Mouse (Mus musculus) midbrain, embryonic 12.5 days (tissue): ENCODE results near the gene Svep1. TPM values are rescaled to one million over a fixed set of nuclear protein-coding genes. Genes with fewer than 3 reads are reported as not detected.
A peak's percentile ranks its signal among the peaks of the same experiment; 100 is the strongest.

ENCODE experiments used
- ATAC-seq: fragments of 200-750 bp; cut with Nextera tagmentation; 2 replicates; pipeline ENCODE4 v1.8.0; 2017; ENCODE audit warnings: low read depth, moderate TSS enrichment, moderate library complexity; ENCODE audit not compliant: low FRiP score
- H3K27ac ChIP-seq: fragments of 300-500 bp; sonication (generic); replicated peaks from 2 replicates; pipeline ENCODE4 v1.5.1; 2016; ENCODE audit warnings: mild to moderate bottlenecking
- H3K27me3 ChIP-seq: fragments of 300-500 bp; sonication (generic); 2 replicates; pipeline ENCODE4 v1.6.1; 2016; ENCODE audit warnings: mild to moderate bottlenecking
- H3K36me3 ChIP-seq: fragments of 300-500 bp; sonication (generic); 2 replicates; pipeline ENCODE4 v1.6.1; 2016
- H3K4me1 ChIP-seq: fragments of 300-500 bp; sonication (generic); 2 replicates; pipeline ENCODE4 v1.6.1; 2016
- H3K4me2 ChIP-seq: fragments of 300-500 bp; sonication (generic); replicated peaks from 2 replicates; pipeline ENCODE4 v1.6.1; 2016; ENCODE audit warnings: mild to moderate bottlenecking, moderate library complexity
- H3K4me3 ChIP-seq: fragments of 300-500 bp; sonication (generic); 2 replicates; pipeline ENCODE4 v1.5.1; 2016; ENCODE audit warnings: mild to moderate bottlenecking
- H3K9ac ChIP-seq: fragments of 300-500 bp; sonication (generic); replicated peaks from 2 replicates; pipeline ENCODE4 v1.6.1; 2016; ENCODE audit warnings: mild to moderate bottlenecking, moderate library complexity
- H3K9me3 ChIP-seq: fragments of 300-500 bp; sonication (generic); 2 replicates; pipeline ENCODE4 v1.6.1; 2016; ENCODE audit warnings: mild to moderate bottlenecking
- WGBS: fragments of 180-500 bp; shearing (Covaris S2); methylation state at CpG from one replicate; pipeline ENCODE4 v1.1.7; 2016; 5-methylcytosine and 5-hydroxymethylcytosine counted together
- polyA plus RNA-seq: library from polyadenylated mRNA; unstranded; fragments of >200 nt; fragmentation: Nextera tagmentation; extraction: Ambion mirVana; gene quantifications from 2 replicates; pipeline ENCODE4 v1.2.1, GENCODE M21; 2016

Svep1 gene
- polyA plus RNA-seq, result 2.5 and 4.0 TPM in 2 replicates

DNA sequence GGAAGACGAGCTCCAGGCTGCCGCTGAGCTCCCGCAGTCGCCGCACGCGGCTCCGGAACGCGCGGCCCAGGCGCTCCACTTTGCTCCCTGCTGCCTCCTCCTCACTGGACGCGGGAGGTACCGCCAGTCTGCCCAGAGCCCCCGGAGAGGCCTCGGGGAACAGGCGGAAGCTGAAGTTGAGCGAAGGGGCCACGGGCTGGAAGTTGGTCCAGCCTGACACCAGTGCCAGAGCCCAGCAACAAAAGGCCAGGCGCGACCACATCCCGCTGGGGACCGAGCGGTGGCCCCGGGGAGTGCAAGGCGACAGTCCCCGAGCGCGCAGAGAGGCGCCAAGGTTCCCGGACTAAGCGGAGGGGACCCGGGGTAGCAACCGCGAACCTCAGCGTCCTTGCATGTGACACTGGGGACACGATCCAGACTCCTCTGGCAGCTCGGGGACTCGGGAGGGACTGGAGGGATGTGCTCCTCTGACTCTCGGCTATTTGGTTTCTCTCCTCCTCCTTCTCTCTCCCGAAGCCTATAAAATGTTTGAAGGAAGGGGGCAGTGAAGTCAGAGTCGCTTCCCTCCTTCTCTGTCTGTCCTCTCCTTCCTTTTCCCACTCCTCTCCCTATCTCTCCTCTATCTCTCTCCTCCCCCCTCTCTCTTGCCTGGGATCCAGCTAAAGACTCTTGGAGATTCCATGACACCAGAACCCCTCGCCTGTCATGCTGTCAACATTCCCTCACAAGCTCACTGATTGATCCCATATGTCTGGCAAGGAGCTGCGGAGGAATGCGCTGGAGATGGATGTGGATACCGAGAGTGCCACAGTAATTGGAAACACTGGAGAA lies at the start of gene Svep1:
Svep1 (minus strand) TSS at position 745 of the 831 bp plus-strand sequence.
- H3K4me1 ChIP-seq, result peaks cover 13% of the 10 kb centered on the region
- peaks cover 29% of the 10 kb centered on the region for H3K27me3 ChIP-seq
- peak; percentile 69 for ATAC-seq
- H3K27ac ChIP-seq, result no peak within 1 kb of the TSS
- peak within 1 kb of the TSS; percentile 49; the same call in 1 of the 2 replicates for H3K9ac ChIP-seq
- no peaks in the 10 kb centered on the region for H3K36me3 ChIP-seq
- H3K4me3 ChIP-seq, result peak within 1 kb of the TSS; percentile 50
- peak within 1 kb of the TSS; percentile 89 for H3K4me2 ChIP-seq
- no peaks in the 10 kb centered on the region for H3K9me3 ChIP-seq
- WGBS, result under 1% methylated on average over 47 of the region's 47 CpGs

- ATAC-seq, result no peak
- no peak overlapping the region for H3K4me2 ChIP-seq
- no peak overlapping the region for H3K27ac ChIP-seq
- no peaks in the 10 kb centered on the region for H3K9me3 ChIP-seq
- no peak overlapping the region for H3K4me3 ChIP-seq
- H3K36me3 ChIP-seq, result no peaks in the 10 kb centered on the region
- H3K27me3 ChIP-seq, result no peaks in the 10 kb centered on the region
- H3K4me1 ChIP-seq, result no peaks in the 10 kb centered on the region
- WGBS, result 41% methylated on average over 5 of the region's 5 CpGs
- H3K9ac ChIP-seq, result no peak overlapping the region
Measured at GRCm38 (mm10) chr4:58253410-58253809, 46.8 kb upstream of the Svep1 start.

GRCm38 (mm10) chr4:58252381-58252780 lies 45.7 kb upstream of the Svep1 start:
- no peaks in the 10 kb centered on the region for H3K27me3 ChIP-seq
- no peaks in the 10 kb centered on the region for H3K4me1 ChIP-seq
- WGBS, result 88% methylated on average over 3 of the region's 3 CpGs
- no peak overlapping the region for H3K27ac ChIP-seq
- H3K9ac ChIP-seq, result no peak overlapping the region
- no peak for ATAC-seq
- no peak overlapping the region for H3K4me2 ChIP-seq
- no peaks in the 10 kb centered on the region for H3K36me3 ChIP-seq
- no peak overlapping the region for H3K4me3 ChIP-seq
- no peaks in the 10 kb centered on the region for H3K9me3 ChIP-seq

DNA sequence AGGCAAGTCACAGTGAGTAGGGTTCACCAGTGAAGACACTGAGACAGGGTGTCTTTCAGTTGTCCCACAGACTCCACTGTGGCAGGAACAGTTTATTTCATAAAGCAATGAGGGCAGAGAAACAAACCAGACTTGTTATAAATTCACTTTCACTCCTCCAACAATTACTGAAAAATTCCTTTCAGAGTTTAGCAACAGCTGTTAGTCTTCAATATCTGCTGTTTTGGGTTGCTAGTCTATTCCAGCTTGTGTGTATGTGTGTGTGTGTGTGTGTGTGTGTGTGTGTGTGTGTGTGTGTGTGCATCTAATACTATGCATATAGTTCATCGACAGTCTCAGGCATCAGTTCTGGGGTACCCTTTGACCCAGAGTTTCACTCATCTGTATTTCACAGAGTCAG lies 38.9 kb upstream of the Svep1 start:
- H3K4me1 ChIP-seq, result no peaks in the 10 kb centered on the region
- ATAC-seq, result no peak
- no peaks in the 10 kb centered on the region for H3K9me3 ChIP-seq
- no peaks in the 10 kb centered on the region for H3K36me3 ChIP-seq
- no peak overlapping the region for H3K4me3 ChIP-seq
- H3K4me2 ChIP-seq, result no peak overlapping the region
- H3K27ac ChIP-seq, result no peak overlapping the region
- no peaks in the 10 kb centered on the region for H3K27me3 ChIP-seq
- no peak overlapping the region for H3K9ac ChIP-seq
- 95% methylated on average over 1 of the region's 1 CpGs for WGBS

DNA sequence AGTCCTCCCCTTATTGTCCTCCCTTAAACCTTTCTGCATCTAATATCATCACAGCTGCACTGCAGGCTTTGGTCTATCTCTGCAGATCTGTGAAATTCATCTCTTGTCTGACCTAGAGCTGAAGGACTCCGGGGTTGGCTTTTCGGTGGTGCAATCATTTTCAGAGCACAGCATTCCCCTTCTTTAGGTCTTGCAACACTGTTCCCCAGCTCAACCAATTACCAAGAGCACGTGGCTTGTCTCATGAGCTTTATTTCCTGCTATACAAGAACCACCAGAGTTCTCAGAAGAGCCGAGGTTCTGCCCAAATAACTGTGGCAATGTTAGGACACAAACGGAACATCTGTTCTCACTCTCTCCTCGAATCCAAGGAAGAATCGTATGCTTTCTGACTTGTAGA lies 33.8 kb upstream of the Svep1 start:
- Histone ChIP-seq H3K9ac (no peak overlapping the region), H3K4me3 (no peak overlapping the region), H3K27me3 (no peaks in the 10 kb centered on the region), H3K27ac (no peak overlapping the region), H3K4me1 (no peaks in the 10 kb centered on the region), H3K4me2 (no peak overlapping the region), H3K36me3 (no peaks in the 10 kb centered on the region), H3K9me3 (no peaks in the 10 kb centered on the region)
- ATAC-seq, result no peak
- WGBS, result 84% methylated on average over 7 of the region's 7 CpGs

GRCm38 (mm10) chr4:58235828-58236227 lies 29.2 kb upstream of the Svep1 start:
- Histone ChIP-seq H3K4me2 (no peak overlapping the region), H3K27ac (no peak overlapping the region), H3K27me3 (no peaks in the 10 kb centered on the region), H3K9me3 (no peaks in the 10 kb centered on the region), H3K36me3 (no peaks in the 10 kb centered on the region), H3K4me1 (no peaks in the 10 kb centered on the region), H3K9ac (no peak overlapping the region), H3K4me3 (no peak overlapping the region)
- 67% methylated on average over 6 of the region's 6 CpGs for WGBS
- ATAC-seq, result no peak

DNA sequence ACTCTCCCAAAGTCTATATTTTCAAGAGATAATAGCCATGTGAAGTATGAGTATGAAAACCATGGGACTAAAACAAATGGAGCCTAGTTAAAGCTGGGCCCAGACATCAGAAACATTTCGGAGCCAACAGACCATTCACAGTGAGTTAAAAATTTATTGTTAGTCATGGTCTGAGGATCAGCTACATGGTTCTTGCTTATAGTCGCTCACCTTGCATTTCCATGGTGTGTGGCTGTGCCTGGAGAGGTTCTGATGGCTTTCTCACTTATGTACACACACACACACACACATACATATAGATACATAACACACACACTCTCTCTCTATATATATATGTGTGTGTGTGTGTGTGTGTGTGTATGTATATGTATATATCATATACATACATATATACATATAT lies 16.8 kb upstream of the Svep1 start:
- ATAC-seq, result no peak
- Histone ChIP-seq H3K36me3 (no peaks in the 10 kb centered on the region), H3K9me3 (no peaks in the 10 kb centered on the region), H3K9ac (no peak overlapping the region), H3K4me1 (no peaks in the 10 kb centered on the region), H3K27me3 (no peaks in the 10 kb centered on the region), H3K27ac (no peak overlapping the region), H3K4me3 (no peak overlapping the region), H3K4me2 (no peak overlapping the region)
- 94% methylated on average over 2 of the region's 2 CpGs for WGBS

GRCm38 (mm10) chr4:58211374-58211773 lies 4.7 kb upstream of the Svep1 start:
- H3K36me3 ChIP-seq, result no peaks in the 10 kb centered on the region
- WGBS, result 77% methylated on average over 6 of the region's 6 CpGs
- peaks cover 13% of the 10 kb centered on the region for H3K27me3 ChIP-seq
- H3K27ac ChIP-seq, result no peak overlapping the region
- no peak overlapping the region for H3K4me2 ChIP-seq
- no peaks in the 10 kb centered on the region for H3K9me3 ChIP-seq
- ATAC-seq, result no peak
- peaks cover 3% of the 10 kb centered on the region; the same call in 1 of the 2 replicates for H3K4me1 ChIP-seq
- no peak overlapping the region for H3K4me3 ChIP-seq
- H3K9ac ChIP-seq, result no peak overlapping the region

GRCm38 (mm10) chr4:58210557-58211090 lies 4.0 kb upstream of the Svep1 start:
- Histone ChIP-seq H3K9ac (no peak overlapping the region), H3K4me3 (no peak overlapping the region), H3K4me2 (no peak overlapping the region), H3K27me3 (peaks cover 20% of the 10 kb centered on the region), H3K36me3 (no peaks in the 10 kb centered on the region), H3K9me3 (no peaks in the 10 kb centered on the region), H3K27ac (no peak overlapping the region), H3K4me1 (peaks cover 11% of the 10 kb centered on the region)
- ATAC-seq, result no peak
- WGBS, result 69% methylated on average over 5 of the region's 5 CpGs

DNA sequence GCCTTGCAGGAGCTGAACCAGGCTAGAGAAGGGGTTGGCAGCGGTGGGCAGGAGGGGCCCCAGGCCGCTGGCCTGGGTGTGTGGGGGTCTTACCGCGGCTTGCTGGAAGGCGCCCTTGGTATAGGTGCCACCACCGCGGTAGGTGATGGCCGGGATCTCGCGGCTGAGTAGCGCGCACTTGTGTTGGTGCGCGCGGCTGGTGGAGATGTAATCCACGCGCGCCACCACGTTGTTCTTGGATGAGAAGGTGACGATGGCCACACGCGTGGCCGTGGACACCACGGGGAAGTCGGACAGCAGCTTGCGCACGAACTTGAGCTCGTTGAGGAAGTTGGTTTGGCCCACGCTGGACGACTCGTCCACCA lies 927 bp downstream of the Svep1 start:
- Histone ChIP-seq H3K4me3 (peak overlapping the region; percentile 50), H3K9me3 (no peaks in the 10 kb centered on the region), H3K4me2 (peak overlapping the region; percentile 89), H3K27ac (no peak overlapping the region), H3K9ac (peak overlapping the region; percentile 49; the same call in 1 of the 2 replicates), H3K27me3 (peaks cover 29% of the 10 kb centered on the region), H3K4me1 (peaks cover 13% of the 10 kb centered on the region), H3K36me3 (no peaks in the 10 kb centered on the region)
- ATAC-seq, result peak; percentile 47
- 0% methylated on average over 31 of the region's 31 CpGs for WGBS

DNA sequence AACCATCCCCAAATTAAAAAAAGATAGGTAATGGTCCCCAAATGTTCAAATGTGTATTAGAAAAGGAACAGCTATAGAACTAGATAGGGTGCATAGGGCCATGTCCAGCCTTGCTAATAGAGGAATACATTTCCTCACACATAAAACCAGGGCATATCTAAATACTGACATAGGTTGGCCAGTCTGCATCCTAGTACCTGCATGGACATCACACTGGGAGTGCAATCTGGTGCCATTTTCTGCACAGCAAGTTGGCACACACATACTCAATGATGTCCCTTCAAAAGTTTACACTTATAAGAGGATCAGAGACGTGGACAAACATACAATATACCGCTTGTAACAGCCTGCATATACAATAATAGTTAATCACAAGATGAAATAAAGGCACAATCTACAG lies 5.0 kb downstream of the Svep1 start:
- no peak for ATAC-seq
- no peaks in the 10 kb centered on the region for H3K9me3 ChIP-seq

DNA sequence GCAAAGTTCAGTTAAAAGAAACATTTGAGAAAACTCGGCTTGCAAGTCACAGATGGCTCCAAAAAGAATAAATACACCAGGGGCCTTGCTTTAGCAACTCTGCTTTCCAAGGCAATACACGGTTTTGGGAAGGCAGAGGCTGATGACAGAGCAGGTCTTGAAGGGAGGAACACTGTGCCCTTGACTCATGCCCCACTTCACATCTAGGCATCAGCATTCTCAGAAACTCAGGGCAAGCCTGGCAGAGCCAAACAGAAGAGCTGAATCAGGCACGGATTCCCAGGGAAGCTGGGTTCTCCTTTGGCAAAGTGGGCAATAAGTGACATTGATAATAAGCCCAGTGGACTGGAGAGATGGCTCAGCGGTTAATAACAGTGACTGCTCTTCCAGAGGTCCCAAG lies 5.8 kb downstream of the Svep1 start:
- H3K9me3 ChIP-seq, result no peaks in the 10 kb centered on the region
- no peak overlapping the region for H3K9ac ChIP-seq
- ATAC-seq, result no peak
- peaks cover 11% of the 10 kb centered on the region for H3K27me3 ChIP-seq
- 75% methylated on average over 4 of the region's 4 CpGs for WGBS
- no peak overlapping the region for H3K27ac ChIP-seq
- H3K4me2 ChIP-seq, result no peak overlapping the region
- no peak overlapping the region for H3K4me3 ChIP-seq
- peaks cover 5% of the 10 kb centered on the region for H3K4me1 ChIP-seq
- no peaks in the 10 kb centered on the region for H3K36me3 ChIP-seq

More for the DNA sequence above, 5.0 kb downstream of the Svep1 start:
- Histone ChIP-seq H3K4me2 (no peak overlapping the region), H3K27ac (no peak overlapping the region), H3K36me3 (no peaks in the 10 kb centered on the region), H3K4me1 (peaks cover 12% of the 10 kb centered on the region), H3K27me3 (peaks cover 20% of the 10 kb centered on the region), H3K9ac (no peak overlapping the region), H3K4me3 (no peak overlapping the region)
- WGBS, result 90% methylated on average over 2 of the region's 2 CpGs
